Mouse (Mus musculus) cerebellum, adult 2 months (tissue): Measurements from ENCODE around the gene Ankrd55.

Experiments used
- CTCF ChIP-seq: fragments of 200-500 bp; IDR thresholded peaks from 2 replicates; pipeline ENCODE4 v1.5.1; 2011; ENCODE audit warnings: low read depth, mild to moderate bottlenecking, control low read depth, low read length, moderate library complexity, borderline replicate concordance; ENCODE audit not compliant: insufficient read depth
- POLR2A ChIP-seq: fragments of 200-500 bp; IDR thresholded peaks from 2 replicates; pipeline ENCODE4 v1.6.1; 2011; ENCODE audit warnings: low read length, control low read depth, borderline replicate concordance; ENCODE audit not compliant: insufficient read depth

- TF ChIP-seq POLR2A (no peak), CTCF (no peak)
These were observed 136.0 kb downstream of the Ankrd55 start for GRCm38 (mm10) chr13:112424212-112424611.
